Mouse (Mus musculus) stomach, postnatal 0 days (tissue): ENCODE measurements around the gene Adora1. TPM values are rescaled to one million over a fixed set of nuclear protein-coding genes. Genes with fewer than 3 reads are reported as not detected.

Source experiments
- ATAC-seq: fragments of 200-750 bp; cut with Nextera tagmentation; 2 replicates; pipeline ENCODE4 v1.8.0; 2017; ENCODE audit not compliant: low FRiP score, low TSS enrichment
- DNase-seq: peaks from one replicate; pipeline ENCODE4 v3.0.0-alpha.2; 2016; ENCODE audit warnings: low spot score
- H3K27ac ChIP-seq: fragments of 300-500 bp; sonication (generic); replicated peaks from 2 replicates; pipeline ENCODE4 v1.5.1; 2014; ENCODE audit warnings: mild to moderate bottlenecking, control low read depth
- H3K27me3 ChIP-seq: fragments of 300-500 bp; sonication (generic); 2 replicates; pipeline ENCODE4 v1.6.1; 2014; ENCODE audit warnings: low read length; ENCODE audit not compliant: control insufficient read depth, insufficient read depth
- H3K36me3 ChIP-seq: fragments of 300-500 bp; sonication (generic); 2 replicates; pipeline ENCODE4 v1.6.1; 2014; ENCODE audit warnings: low read length, mixed read lengths; ENCODE audit not compliant: control insufficient read depth, insufficient read depth
- H3K4me1 ChIP-seq: fragments of 300-500 bp; sonication (generic); replicated peaks from 2 replicates; pipeline ENCODE4 v1.6.1; 2014; ENCODE audit warnings: antibody characterized with exemption; ENCODE audit not compliant: control insufficient read depth, insufficient read depth
- H3K4me2 ChIP-seq: fragments of 300-500 bp; sonication (generic); replicated peaks from 2 replicates; pipeline ENCODE4 v1.6.1; 2014; ENCODE audit warnings: low read depth, mild to moderate bottlenecking, control low read depth, moderate library complexity
- H3K4me3 ChIP-seq: fragments of 300-500 bp; sonication (generic); 2 replicates; pipeline ENCODE4 v1.5.1; 2014; ENCODE audit warnings: low read depth, low read length, control low read depth
- H3K9ac ChIP-seq: fragments of 300-500 bp; sonication (generic); 2 replicates; pipeline ENCODE4 v1.6.1; 2014; ENCODE audit warnings: mild to moderate bottlenecking, low read length, control low read depth, mixed read lengths
- H3K9me3 ChIP-seq: fragments of 300-500 bp; sonication (generic); 2 replicates; pipeline ENCODE4 v1.6.1; 2016; ENCODE audit warnings: low read length; ENCODE audit not compliant: control insufficient read depth
- CTCF ChIP-seq: IDR thresholded peaks from 2 replicates; pipeline ENCODE4 v1.5.1; 2016; ENCODE audit warnings: antibody characterized with exemption, low read depth, mild to moderate bottlenecking, moderate library complexity
- EP300 ChIP-seq: optimal IDR thresholded peaks from 2 replicates; pipeline ENCODE3; 2016; ENCODE audit warnings: antibody characterized with exemption
- WGBS: fragments of 180-500 bp; shearing (Covaris S2); extraction: QIAGEN DNeasy Blood & Tissue Kit; methylation state at CpG from one replicate; pipeline ENCODE4 v1.1.7; 2014; 5-methylcytosine and 5-hydroxymethylcytosine counted together
- polyA plus RNA-seq: library from polyadenylated mRNA; unstranded; fragments of >200 nt; fragmentation: Nextera tagmentation; extraction: Ambion mirVana; gene quantifications from 2 replicates; pipeline ENCODE4 v1.2.1, GENCODE M21; 2015

The Adora1 gene
- 11.2 and 11.4 TPM in 2 replicates for polyA plus RNA-seq

DNA sequence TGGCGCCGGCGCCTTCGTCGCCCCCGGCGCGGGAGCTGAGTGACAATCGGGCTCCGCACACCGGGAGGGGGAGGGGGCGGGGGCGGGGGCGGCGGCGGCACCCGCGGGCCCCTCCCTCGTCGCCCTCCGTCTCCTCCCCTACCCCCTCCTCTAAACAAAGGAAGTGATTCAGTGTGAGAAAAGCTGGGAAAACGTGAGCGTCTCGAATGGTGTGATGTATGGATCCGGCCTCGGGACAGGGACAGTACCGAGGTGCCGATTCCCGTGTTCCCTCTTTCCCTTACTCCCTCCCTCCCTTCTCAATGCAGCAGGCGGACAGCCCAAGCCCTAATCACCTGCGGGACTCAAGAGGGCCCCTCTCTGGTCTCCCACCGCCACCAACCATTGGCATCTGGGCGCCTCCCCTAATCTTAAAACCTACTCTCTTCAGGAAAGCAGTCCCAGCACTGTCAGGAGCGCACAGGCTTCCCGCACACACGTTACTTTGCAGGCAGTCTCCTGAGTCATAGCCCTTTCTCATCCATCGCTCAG, at the start of gene Adora1:
Gene Adora1, minus strand, starts transcription at position 41 of the 531 bp plus-strand sequence.
- no peaks in the 10 kb centered on the region for H3K36me3 ChIP-seq
- ATAC-seq (no peak), DNase-seq (no peak)
- WGBS = 1% methylated on average over 25 of the region's 37 CpGs
- no peaks in the 10 kb centered on the region for H3K9me3 ChIP-seq
- peak within 1 kb of the TSS; percentile 73 for H3K4me2 ChIP-seq
- peak within 1 kb of the TSS; percentile 40 for H3K27ac ChIP-seq
- H3K9ac ChIP-seq = peak within 1 kb of the TSS; percentile 47
- peak within 1 kb of the TSS; percentile 39 for H3K4me3 ChIP-seq
- peaks cover 5% of the 10 kb centered on the region for H3K4me1 ChIP-seq
- TF ChIP-seq CTCF = no peak
- no peaks in the 10 kb centered on the region for H3K27me3 ChIP-seq

- DNase-seq = no peak
Measured at GRCm38 (mm10) chr1:134283108-134283507, 47.9 kb upstream of the Adora1 start.

GRCm38 (mm10) chr1:134282342-134282741, 47.1 kb upstream of the Adora1 start:
- WGBS = 57% methylated on average over 3 of the region's 3 CpGs

More at GRCm38 (mm10) chr1:134283108-134283507, 47.9 kb upstream of the Adora1 start:
- no peak for ATAC-seq
- Histone ChIP-seq H3K9me3 (no peaks in the 10 kb centered on the region), H3K4me2 (no peak overlapping the region), H3K36me3 (no peaks in the 10 kb centered on the region), H3K4me1 (no peaks in the 10 kb centered on the region), H3K27ac (no peak overlapping the region), H3K4me3 (no peak overlapping the region), H3K27me3 (no peaks in the 10 kb centered on the region), H3K9ac (no peak overlapping the region)
- TF ChIP-seq CTCF = no peak
- TF ChIP-seq EP300 = no peak
- 24% methylated on average over 1 of the region's 1 CpGs for WGBS

GRCm38 (mm10) chr1:134281563-134281962, 46.3 kb upstream of the Adora1 start:
- 74% methylated on average over 4 of the region's 4 CpGs for WGBS
- no peak overlapping the region for H3K9ac ChIP-seq
- ATAC-seq = no peak
- DNase-seq = no peak
- no peak overlapping the region for H3K4me2 ChIP-seq
- H3K4me1 ChIP-seq = no peaks in the 10 kb centered on the region
- no peak for TF ChIP-seq EP300
- peak; percentile 31; the same call in 1 of the 2 replicates for TF ChIP-seq CTCF
- no peak overlapping the region for H3K4me3 ChIP-seq
- H3K27me3 ChIP-seq = no peaks in the 10 kb centered on the region
- no peaks in the 10 kb centered on the region for H3K36me3 ChIP-seq
- H3K27ac ChIP-seq = no peak overlapping the region
- no peaks in the 10 kb centered on the region for H3K9me3 ChIP-seq

More at GRCm38 (mm10) chr1:134282342-134282741, 47.1 kb upstream of the Adora1 start:
- Histone ChIP-seq H3K9ac (no peak overlapping the region), H3K9me3 (no peaks in the 10 kb centered on the region), H3K27ac (no peak overlapping the region), H3K27me3 (no peaks in the 10 kb centered on the region), H3K4me3 (no peak overlapping the region), H3K36me3 (no peaks in the 10 kb centered on the region), H3K4me1 (no peaks in the 10 kb centered on the region), H3K4me2 (no peak overlapping the region)
- ATAC-seq (no peak), DNase-seq (no peak)
- TF ChIP-seq EP300 (no peak), CTCF (no peak)

GRCm38 (mm10) chr1:134280174-134280573, 44.9 kb upstream of the Adora1 start:
- no peak overlapping the region for H3K27ac ChIP-seq
- no peak for ATAC-seq
- WGBS = 82% methylated on average over 5 of the region's 5 CpGs
- TF ChIP-seq CTCF (no peak), EP300 (no peak)
- H3K9ac ChIP-seq = no peak overlapping the region
- H3K36me3 ChIP-seq = no peaks in the 10 kb centered on the region
- no peak overlapping the region for H3K4me2 ChIP-seq
- no peaks in the 10 kb centered on the region for H3K4me1 ChIP-seq
- H3K9me3 ChIP-seq = no peaks in the 10 kb centered on the region
- no peak for DNase-seq
- H3K27me3 ChIP-seq = no peaks in the 10 kb centered on the region
- no peak overlapping the region for H3K4me3 ChIP-seq

DNA sequence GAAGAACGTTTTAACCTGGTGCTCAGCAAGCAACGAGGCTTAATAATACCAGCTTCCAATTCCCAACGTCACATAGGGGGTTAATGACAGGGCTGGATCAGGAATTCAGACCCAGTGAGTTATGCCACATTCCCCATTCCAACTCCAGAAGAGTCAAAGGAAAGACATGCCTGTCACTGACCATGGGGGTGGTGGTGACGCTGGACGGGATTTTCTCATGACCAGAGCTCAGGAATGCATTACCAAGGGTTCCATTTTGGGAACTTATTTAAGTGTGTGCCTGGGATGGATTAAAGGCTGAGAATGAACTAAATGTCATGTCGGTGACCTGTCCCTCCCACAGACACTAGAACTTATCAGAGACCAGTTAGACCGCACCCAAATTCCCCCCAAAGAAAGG, 41.6 kb upstream of the Adora1 start:
- 77% methylated on average over 7 of the region's 7 CpGs for WGBS
- Histone ChIP-seq H3K4me1 (no peaks in the 10 kb centered on the region), H3K9ac (no peak overlapping the region), H3K27me3 (no peaks in the 10 kb centered on the region), H3K4me3 (no peak overlapping the region), H3K4me2 (no peak overlapping the region), H3K9me3 (no peaks in the 10 kb centered on the region), H3K36me3 (no peaks in the 10 kb centered on the region), H3K27ac (no peak overlapping the region)
- TF ChIP-seq EP300 (no peak), CTCF (no peak)
- no peak for DNase-seq
- no peak for ATAC-seq
